Mouse (Mus musculus) kidney, postnatal 14 days (tissue): ENCODE measurements around the gene Asf1b.
"Not testable (repeated sequence)": the region's sequence is repeated elsewhere in the genome, so short reads cannot be mapped to it uniquely, and the experiment has no call there.

Experiments
- DNase-seq: peaks from one replicate; pipeline ENCODE4 v3.0.0; 2022; ENCODE audit warnings: mixed read lengths

Asf1b gene

DNA sequence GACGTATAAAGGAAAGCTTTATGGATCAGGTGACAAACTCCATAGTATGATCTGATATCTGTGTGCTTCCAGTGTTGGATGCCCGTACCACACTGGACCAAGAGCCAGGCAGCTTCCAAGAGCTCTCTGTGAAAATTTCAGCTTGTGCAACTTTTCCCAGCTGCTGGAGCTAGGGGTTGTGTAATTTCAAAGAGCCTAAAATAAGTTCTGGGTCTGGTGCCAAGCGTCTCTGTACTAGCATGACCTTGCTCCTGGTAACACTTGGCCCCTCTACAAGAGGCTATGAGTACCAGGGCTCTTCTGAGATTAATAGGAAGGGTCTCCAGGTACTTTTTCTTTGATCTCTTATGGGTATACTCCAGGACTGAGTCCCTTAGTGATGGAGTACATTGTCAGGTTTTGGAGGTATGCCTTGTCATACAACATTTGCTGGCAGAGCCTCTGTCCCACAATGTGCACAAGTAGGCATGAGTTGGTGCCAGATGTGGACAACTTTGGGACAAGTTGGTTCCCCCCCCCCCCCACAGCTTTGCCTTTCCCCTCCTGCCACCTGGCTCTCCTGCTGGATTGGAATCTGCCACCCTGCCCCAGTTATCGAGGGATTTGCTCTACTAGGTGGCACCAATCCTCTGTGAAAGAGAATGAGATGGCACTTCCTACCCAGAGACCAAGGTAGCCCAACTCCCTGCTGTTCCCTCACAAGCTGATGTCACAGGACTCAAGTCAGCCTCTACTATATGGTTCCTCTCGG, 8.9 kb downstream of the Asf1b start:
- no peak for DNase-seq

DNA sequence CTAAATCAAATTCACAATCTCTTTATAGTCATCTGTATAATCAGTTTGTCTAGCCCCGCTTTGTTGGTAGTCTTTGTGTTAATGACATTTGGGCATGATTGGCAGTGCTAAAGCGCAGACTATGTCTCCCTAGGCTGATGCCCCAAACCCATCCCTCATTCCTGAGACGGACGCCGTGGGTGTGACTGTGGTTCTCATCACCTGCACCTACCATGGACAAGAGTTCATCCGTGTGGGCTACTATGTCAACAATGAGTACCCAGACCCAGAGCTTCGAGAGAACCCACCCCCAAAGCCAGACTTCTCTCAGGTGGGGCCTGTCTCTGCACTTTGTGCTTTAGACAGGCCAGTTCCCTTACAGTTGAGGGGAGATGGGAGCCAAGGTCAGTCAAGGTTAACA, 12.4 kb downstream of the Asf1b start:
- no peak for DNase-seq

DNA sequence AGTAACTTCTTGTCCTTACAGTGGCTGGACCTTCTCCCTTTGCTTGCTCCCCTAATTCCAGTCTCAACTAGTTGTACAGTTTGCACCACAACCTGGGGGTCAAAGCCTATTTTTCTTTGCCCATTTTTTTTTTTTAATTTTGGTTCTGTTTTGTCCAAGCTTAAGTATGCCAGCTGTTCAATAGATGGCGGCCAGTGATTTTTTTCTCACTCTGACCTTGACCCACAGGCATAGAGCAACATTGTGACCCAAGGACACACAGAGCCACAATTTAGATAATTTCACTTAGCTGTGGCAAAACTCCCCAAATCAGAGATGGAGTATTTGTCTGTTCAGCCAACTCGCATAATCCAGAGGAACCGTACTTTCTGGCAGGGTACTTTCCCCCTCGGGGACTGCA, 15.8 kb downstream of the Asf1b start:
- no peak for DNase-seq

DNA sequence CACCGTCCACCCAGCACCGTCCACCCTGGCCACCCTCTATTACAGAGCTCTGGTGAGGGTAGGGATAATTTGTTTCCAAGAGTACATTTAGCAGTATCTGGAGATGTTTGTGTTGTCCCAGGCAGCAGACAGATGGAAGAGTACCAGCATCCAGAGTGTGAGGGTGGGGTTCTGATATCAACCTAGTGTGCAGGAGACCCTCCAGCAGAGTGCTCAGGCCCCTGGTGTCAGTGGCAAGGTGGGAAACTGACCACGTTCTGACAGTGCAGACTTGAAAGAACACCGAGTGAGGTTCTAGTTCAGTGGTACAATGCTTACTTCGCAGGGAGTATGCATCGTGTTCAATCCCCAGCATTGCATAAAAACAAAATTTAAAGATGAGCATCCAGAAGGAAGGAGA, 16.4 kb downstream of the Asf1b start:
- DNase-seq, result no peak

DNA sequence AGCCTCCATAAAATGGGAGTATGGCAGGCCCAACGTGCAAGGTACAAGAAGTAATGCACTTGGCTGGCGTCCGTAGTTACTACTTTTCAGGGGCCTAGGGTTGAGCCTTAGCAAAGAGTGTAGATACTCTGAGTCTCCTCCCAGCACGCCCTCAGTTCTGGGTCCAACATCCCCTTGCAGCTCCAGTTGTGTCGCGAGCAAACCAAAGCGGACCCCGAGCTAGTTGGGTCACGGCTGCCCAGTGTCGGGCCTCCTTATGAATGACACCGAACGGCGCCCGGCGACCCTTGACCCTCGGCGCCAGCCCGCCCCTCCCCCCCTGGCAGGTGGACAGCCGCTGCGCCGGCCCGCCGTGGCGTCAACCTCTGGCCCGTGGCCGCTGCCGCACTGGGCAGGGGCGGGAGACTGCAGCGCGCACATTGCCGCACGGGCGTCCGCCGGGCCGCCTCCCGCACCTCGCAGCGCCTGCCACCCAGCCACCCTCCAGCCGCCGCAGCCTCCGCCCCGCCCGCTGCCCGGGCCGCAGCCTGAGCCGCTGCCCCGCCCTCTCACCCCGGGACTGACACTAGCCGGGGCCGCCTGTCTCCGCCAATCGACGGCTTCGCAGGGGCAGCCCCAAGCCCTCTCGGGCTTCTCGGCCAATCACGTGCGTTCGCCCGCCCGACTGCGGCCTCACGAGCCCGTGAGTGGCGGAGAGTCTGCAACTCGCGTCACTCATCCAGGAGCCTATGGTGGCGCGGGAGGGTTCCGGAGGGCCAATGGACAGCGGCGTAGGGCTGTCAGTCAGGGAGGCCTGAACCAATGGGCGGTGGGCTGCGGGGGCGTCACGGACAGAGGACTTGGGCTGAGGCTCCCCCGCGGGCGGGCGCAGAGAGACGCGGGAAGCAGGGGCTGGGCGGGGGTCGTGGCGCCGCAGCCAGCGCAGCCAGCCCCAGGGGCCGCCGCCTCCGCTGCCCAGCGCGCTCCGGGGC, 17.1 kb downstream of the Asf1b start, which contains the start of gene Prkaca:
Gene Prkaca, plus strand, starts transcription at position 844 of the 971 bp plus-strand sequence.
- peak; percentile 99 for DNase-seq

DNA sequence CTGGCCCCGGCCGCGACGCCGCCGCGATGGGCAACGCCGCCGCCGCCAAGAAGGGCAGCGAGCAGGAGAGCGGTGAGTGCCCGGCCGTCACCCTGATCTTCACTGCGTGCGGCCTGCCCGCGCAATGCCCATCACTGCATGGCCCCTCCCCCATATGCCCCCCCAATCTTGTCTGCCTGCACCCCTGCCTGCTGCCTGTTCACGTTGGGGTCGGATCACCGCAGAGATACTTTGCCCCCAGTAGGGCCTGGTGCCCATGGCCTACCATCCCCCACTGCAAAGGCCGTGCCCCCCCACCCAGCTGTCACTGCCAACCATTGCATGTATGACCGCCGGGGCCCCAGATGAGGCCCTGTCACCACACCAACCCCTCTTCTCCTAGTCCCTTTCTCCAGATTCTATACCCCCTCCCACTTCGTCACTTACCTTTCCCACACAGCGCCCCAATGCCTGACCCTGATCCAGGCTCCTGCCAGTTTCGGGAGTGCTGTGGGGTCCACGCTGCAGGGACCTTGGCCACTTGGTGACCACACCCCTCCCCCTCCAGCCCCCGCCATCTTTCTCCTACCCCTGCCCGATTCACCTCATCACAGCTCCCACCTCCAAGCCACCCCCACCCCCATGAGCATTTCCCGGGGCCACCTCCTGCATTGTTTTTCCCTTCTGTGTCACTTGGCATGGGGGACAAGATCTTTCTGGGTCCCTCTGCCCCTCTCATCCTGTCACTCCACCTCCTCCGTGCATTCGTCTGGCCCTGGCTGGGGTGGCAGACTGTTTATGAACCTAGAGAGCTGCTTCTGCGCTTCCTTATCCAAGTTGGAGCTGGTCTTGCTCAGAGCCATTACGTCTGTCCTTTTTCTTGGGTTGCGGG, 18.1 kb downstream of the Asf1b start:
- DNase-seq, result peak; percentile 26

DNA sequence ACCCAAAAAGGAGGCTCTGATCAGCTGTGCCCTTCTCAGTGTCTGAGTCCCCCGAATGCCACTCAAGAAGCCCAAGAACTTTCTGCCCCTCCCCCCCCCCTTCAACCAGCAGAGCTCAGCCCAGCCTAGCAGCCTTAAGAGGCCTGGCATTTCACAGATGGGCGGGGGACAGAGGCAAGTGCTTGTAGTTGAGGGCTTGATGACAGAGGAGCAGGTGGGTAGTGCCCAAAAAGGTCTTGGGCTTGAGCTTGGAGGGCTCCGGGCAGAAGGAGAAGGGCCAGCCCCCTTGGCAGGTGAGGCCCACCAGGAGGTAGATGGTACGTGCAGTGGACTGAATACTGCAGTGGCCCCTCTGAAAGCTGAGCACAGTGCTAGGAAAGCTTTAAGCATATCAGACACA, 19.2 kb downstream of the Asf1b start:
- no peak for DNase-seq

DNA sequence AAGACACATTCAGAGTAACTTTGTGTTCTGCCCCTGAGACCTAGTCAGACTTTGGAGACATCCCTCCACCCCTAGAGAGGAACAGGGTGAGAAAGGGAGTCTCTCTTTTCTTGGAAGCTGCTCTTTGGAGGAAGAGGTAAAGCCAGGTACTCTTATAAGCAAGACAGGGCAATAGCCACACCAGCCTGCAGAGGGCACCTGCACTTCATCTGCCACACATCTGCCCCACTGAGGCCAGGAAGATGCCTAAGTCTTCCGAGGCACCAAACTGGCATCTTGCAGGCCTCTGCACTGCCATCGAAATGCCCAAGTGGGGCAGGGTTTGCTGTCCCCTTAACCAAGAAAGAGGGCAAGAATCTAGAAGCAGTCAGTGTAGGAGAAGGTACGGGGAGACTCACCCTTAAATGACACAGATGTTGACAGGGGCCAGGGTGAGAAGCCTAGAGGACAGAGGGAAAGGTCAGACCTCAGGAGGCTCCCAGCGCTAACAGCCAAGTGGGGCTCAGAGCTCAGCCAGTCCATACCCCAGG, 20.9 kb downstream of the Asf1b start:
- no peak for DNase-seq

DNA sequence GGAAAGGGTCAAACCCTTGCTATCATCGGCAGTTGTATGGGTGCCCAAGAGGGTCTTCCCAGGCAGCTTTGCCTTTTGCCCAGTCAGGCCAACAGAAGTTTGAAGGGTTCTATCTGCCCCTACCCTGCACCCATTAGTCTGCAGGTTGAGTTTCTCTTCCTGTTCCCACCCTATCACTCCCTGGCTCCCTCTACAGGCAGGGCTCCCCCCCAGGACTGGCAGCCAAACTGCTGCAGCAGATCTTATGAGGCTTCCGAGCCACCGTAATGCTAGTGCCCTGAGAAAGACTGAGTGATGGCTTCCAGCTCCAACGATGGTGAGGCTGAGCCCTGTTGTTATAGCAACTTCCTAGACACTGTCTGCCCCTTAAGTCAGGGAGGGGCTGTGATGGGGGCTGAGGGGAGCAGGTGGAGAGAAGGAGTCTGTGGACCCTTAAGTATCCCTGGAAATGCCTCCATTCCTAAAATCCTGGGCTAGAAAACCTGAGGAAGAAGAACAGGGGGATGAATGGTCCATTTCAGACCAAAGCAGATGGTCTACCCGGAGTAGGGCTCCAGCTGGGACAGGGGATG, 21.6 kb downstream of the Asf1b start:
- DNase-seq, result no peak

DNA sequence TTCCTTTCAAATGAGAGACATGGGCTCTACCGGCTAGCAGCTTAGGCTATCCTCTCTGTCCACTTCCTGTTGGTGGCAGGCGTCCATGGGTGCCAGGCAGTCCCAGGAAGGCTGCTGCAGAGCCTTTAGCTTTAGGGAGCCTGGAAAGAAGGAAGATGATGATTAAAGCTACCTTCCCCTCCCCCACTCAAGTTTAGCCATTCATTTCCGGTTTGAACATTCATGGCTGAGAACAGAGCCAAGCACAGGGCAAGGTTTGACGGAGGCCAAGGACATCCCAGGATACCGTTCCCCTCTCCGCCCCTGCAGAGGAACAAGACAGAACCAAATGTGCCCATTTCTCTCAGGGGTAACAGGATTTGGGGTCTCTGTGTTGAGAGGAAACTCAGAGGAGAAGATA, 22.3 kb downstream of the Asf1b start:
- DNase-seq, result peak; percentile 50

DNA sequence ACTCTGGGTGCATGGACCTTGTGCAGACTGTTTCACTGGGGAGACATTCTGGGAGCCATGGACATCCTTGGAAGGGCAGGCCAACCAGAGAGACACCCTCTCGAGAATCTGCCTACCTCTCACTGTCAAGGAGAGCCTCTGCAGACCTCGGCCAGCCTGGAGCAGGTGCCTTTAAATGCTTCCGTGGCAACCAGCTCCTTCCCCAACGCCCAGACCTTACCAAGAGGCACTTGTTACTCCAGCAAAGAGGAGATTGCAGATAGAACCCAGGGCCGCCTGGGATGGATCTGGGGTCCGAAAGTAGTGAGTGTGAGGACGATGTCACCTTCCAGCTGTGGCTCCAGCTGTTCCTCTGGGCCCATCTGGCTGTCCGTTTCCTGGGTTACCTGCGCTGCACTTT, 22.9 kb downstream of the Asf1b start:
- DNase-seq, result no peak

DNA sequence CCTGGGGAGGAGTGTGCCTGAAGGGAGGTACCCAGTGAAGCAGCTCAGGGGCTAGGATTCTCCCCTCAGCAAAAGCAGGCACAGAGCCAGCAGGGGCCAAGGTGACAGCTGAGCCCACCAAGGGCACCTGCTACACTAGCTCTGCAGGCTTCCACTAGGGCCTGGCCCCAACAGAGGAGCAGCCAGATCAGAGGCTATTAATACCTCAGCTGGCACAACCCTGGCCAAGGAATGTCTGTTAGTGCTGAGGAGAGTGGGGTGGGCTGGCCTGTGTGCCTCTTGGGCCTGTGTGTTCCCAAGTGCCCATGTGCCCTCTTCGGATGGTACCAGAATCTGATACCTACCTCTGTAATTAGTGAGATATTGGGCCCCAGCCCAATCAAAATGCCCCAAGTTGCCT, 24.9 kb downstream of the Asf1b start:
- no peak for DNase-seq

DNA sequence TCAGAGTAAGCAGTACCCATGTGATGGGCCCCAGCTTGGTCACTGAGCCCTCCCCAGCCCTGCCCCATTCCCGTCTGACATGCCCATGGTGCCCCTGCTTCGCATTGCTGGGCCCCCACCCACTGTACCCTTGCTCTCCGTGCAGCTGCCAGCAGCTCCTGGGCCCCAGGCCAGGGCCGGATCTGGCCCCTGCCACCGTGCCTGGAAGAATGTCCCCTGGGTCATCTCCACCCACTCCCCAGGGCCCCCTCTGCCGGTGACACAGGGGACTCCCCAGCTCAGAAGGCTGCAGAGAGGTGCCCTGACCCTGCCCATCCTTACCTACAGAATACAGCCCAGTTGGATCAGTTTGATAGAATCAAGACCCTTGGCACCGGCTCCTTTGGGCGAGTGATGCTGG, 25.5 kb downstream of the Asf1b start:
- DNase-seq, result no peak

DNA sequence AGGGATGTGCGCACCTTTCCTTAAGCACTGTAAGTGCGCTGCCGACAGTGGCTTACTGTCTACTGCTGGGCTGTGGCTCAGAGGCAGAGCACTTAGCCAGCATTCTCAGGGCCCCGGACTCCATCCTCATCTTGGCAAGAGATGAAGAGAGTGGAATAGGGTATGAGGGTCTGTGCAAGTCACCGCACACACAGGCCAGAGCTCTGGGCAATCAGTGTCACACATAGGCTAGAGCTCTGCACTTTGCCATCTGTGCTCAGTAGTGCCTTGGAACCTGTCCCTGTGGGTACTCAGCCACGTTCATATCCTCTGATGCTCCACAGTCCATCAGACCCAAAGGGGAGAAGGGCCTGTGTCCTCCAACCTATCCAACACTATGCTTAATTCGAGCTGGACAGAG, 26.2 kb downstream of the Asf1b start:
- DNase-seq, result no peak

DNA sequence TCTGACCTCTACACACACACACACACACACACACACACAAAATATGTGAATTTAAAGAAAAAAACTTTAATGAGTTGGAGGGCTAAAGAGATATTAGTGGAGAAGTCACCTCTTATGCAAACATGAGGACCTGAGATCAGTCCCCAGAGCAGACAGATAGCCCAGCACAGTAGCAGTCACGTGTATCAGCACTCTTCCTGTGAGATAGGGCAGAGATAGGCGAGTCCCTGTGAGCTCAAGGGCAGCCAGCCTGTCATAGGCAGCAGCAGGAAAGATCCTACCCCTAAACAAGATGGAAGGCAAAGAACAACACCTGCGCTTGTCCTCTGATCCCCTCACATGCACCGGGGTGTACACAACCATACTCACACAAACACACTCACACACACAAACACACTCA, 27.1 kb downstream of the Asf1b start:
- DNase-seq, result no peak

DNA sequence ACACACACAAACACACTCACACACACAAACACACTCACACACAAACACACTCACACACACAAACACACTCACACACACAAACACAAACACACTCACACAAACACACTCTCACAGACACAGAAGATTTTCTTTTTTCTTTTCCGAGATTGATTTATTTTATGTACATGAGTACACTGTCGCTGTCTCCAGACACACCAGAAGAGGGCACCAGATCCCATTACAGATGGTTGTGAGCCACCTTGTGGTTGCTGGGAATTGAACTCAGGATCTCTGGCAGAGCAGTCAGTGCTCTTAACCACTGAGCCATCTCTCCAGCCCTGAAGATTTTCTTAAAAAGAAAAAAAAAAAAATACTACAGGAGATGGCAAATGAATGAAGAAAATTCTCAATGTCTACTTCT, 27.9 kb downstream of the Asf1b start:
- not testable (repeated sequence) for DNase-seq

DNA sequence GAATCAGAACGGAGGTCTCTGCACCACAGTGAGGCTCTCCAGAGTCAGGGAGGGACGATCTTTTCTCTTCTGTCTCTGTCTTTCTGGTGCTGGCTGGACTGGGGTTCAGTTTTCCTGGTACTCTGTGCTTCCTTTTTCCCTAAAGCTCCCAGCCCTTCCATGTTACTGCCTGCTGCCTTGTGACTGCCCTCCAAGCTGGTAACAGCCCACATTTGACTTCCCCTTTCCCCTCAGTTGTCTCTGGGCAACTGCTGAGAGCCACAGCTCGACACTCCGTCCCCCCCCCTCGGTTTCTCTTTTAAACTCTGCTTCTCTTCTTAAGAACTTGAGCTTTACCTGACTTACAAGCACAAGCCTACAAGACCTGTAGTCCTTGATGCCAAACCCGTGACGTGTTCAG, 33.9 kb downstream of the Asf1b start:
- DNase-seq, result no peak

DNA sequence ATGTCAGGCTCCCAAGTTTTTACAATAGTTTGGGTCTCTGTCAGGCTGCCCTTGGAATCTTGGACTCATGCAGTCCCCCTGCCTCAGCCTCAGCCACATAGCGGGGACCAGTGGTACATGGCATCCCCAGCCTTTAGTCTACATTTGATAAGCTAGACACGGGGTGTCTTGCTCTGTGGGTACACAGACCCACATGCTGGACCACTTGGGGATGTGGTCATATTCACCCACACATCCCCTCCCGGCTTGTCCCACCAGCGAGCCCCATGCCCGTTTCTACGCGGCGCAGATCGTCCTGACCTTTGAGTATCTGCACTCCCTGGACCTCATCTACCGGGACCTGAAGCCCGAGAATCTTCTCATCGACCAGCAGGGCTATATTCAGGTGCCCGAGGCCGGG, 34.9 kb downstream of the Asf1b start:
- DNase-seq, result no peak

DNA sequence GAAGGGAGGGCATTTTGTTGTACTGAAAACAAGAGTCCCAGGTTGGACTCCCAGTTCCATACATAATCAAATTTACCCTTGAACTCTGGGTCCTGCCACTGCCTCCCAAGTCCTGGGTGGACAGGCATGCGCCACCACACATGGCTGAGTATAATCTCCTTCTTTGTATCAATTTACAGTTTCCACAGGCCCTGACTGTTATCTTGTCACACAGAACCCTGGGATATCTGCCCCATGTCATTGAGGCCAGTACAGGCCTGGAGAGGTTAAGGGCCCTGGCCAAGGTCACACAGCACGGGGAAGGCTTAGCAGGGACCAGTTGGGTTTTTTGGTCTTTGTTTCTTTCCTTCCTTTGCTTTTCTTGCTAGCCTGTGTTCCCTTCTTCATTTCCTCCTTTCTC, 37.2 kb downstream of the Asf1b start:
- DNase-seq, result no peak

DNA sequence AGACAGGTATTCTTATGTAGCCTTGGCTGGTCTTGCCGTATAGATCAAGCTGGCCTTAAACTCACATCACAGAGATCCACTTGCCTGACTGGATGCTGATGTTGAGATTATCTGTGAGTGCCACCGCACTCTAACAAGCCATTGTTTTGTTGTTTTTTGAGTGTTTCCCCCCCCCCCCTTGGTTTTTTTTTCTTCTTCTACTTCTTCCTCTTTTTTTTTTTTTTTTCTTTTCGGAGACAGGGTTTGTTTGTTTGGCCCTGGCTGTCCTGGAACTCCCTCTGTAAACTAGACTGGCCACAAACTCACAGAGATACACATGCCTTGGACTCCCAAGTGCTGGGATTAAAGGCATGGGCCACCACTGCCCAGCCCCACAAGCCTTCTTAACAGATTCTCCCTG, 38.7 kb downstream of the Asf1b start:
- no peak for DNase-seq

DNA sequence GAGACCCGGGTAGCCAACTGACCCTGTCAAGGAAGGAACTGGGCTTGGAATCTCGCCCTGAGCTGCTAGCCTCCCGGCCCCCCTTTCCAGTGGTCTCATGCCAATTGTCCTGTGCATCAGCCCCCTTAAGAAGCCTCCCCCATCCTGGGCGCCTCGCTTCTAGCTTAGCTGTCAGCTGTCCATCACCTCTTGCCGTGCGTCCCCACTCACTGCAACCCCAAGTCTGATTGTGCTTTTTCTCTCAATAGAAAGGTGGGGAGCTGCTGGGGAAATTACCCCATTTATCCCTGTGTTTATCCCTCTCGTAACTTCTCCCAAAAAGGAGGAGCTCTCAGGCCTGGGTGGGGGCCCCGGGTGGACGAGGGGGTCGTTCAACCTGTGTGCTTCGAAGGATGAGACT, 40.7 kb downstream of the Asf1b start:
- no peak for DNase-seq
